Mouse (Mus musculus) kidney, postnatal 0 days (tissue): ENCODE data around the gene Prrt4. TPM values are rescaled to one million over a fixed set of nuclear protein-coding genes. Genes with fewer than 3 reads are reported as not detected.

ENCODE experiments used
- ATAC-seq: fragments of 200-750 bp; cut with Nextera tagmentation; replicated peaks from 2 replicates; pipeline ENCODE4 v1.8.0; 2017; ENCODE audit warnings: low read depth, moderate number of reproducible peaks, moderate TSS enrichment, moderate library complexity; ENCODE audit not compliant: low FRiP score
- DNase-seq: peaks from one replicate; pipeline ENCODE4 v3.0.0-alpha.2; 2016; ENCODE audit warnings: low spot score
- H3K27ac ChIP-seq: fragments of 300-500 bp; sonication (generic); 2 replicates; pipeline ENCODE4 v1.5.1; 2014; ENCODE audit warnings: mild to moderate bottlenecking
- H3K27me3 ChIP-seq: fragments of 300-500 bp; sonication (generic); 2 replicates; pipeline ENCODE4 v1.6.1; 2014; ENCODE audit warnings: low read length, mixed read lengths; ENCODE audit not compliant: insufficient read depth
- H3K36me3 ChIP-seq: fragments of 300-500 bp; sonication (generic); 2 replicates; pipeline ENCODE4 v1.6.1; 2014; ENCODE audit warnings: low read length, mixed read lengths; ENCODE audit not compliant: insufficient read depth
- H3K4me1 ChIP-seq: fragments of 300-500 bp; sonication (generic); replicated peaks from 2 replicates; pipeline ENCODE4 v1.6.1; 2014; ENCODE audit warnings: antibody characterized with exemption, low read length, mixed read lengths; ENCODE audit not compliant: insufficient read depth
- H3K4me2 ChIP-seq: fragments of 300-500 bp; sonication (generic); 2 replicates; pipeline ENCODE4 v1.6.1; 2014; ENCODE audit warnings: mild to moderate bottlenecking, low read length, moderate library complexity, mixed read lengths
- H3K4me3 ChIP-seq: fragments of 300-500 bp; sonication (generic); replicated peaks from 2 replicates; pipeline ENCODE4 v1.5.1; 2014; ENCODE audit warnings: low read depth, low read length
- H3K9ac ChIP-seq: fragments of 300-500 bp; sonication (generic); 2 replicates; pipeline ENCODE4 v1.6.1; 2014; ENCODE audit warnings: low read depth, low read length
- H3K9me3 ChIP-seq: fragments of 300-500 bp; sonication (generic); replicated peaks from 2 replicates; pipeline ENCODE4 v1.6.1; 2016; ENCODE audit warnings: low read length, inconsistent platforms, mixed read lengths
- CTCF ChIP-seq: IDR thresholded peaks from 2 replicates; pipeline ENCODE4 v1.5.1; 2016; ENCODE audit warnings: antibody characterized with exemption, low read depth, mild to moderate bottlenecking, moderate library complexity
- WGBS: fragments of 180-500 bp; shearing (Covaris S2); extraction: QIAGEN DNeasy Blood & Tissue Kit; methylation state at CpG from one replicate; pipeline ENCODE4 v1.1.7; 2014; 5-methylcytosine and 5-hydroxymethylcytosine counted together
- microRNA-seq: library from miRNA; unstranded; fragments of <30 nt; microRNA quantifications from one replicate; pipeline ENCODE4, GENCODE M21; 2016
- polyA plus RNA-seq: library from polyadenylated mRNA; unstranded; fragments of >200 nt; fragmentation: Nextera tagmentation; extraction: Ambion mirVana; gene quantifications from 2 replicates; pipeline ENCODE4 v1.2.1, GENCODE M21; 2015

Prrt4 gene
- polyA plus RNA-seq, 1 experiment from 2014 or later: 0.76 TPM

- Histone ChIP-seq H3K36me3 (peaks cover 41% of the 10 kb centered on the region), H3K9me3 (no peaks in the 10 kb centered on the region), H3K27ac (no peak overlapping the region), H3K9ac (no peak overlapping the region), H3K4me2 (no peak overlapping the region), H3K4me3 (no peak overlapping the region), H3K4me1 (no peaks in the 10 kb centered on the region), H3K27me3 (no peaks in the 10 kb centered on the region)
- ATAC-seq (0 out of 2 replicates have a peak, but pooled peaks have one; percentile 33), DNase-seq (peak; percentile 72)
- 60% methylated on average over 7 of the region's 7 CpGs for WGBS
- TF ChIP-seq CTCF: no peak
These were observed 52.4 kb downstream of the Prrt4 start for GRCm38 (mm10) chr6:29126878-29127426.

- H3K27me3 ChIP-seq: no peaks in the 10 kb centered on the region
- no peak for ATAC-seq
- no peak for TF ChIP-seq CTCF
- no peak overlapping the region for H3K4me3 ChIP-seq
- 89% methylated on average over 13 of the region's 13 CpGs for WGBS
- no peak overlapping the region for H3K27ac ChIP-seq
- H3K9me3 ChIP-seq: no peaks in the 10 kb centered on the region
- H3K4me1 ChIP-seq: no peaks in the 10 kb centered on the region
- DNase-seq: no peak
- H3K36me3 ChIP-seq: peaks cover 6% of the 10 kb centered on the region; the same call in 1 of the 2 replicates
- no peak overlapping the region for H3K9ac ChIP-seq
- H3K4me2 ChIP-seq: no peak overlapping the region
These were observed 59.4 kb downstream of the Prrt4 start for GRCm38 (mm10) chr6:29119990-29120389.

Small RNAs within 50 kb of the gene (microRNA-seq; reads per million reads assigned to microRNA genes)
- gene Gm24303: not detected

Other genes starting within 250 kb of the Prrt4 start
- not detected in 2 replicates for gene Lep, start 119.4 kb downstream of the Prrt4 start, polyA plus RNA-seq
- gene Rbm28, start 14.6 kb downstream of the Prrt4 start, polyA plus RNA-seq: 26.6 and 30.9 TPM in 2 replicates
- gene Impdh1, start 36.8 kb upstream of the Prrt4 start, polyA plus RNA-seq: 26.3 and 28.0 TPM in 2 replicates
- 32.8 and 34.2 TPM in 2 replicates for gene Hilpda, start 92.9 kb upstream of the Prrt4 start, polyA plus RNA-seq
- gene Fam71f2, start 100.0 kb upstream of the Prrt4 start, polyA plus RNA-seq: 0.29 and 0.60 TPM in 2 replicates
- not detected in 2 replicates for gene Fam71f1, start 139.6 kb upstream of the Prrt4 start, polyA plus RNA-seq
- 271 and 306 TPM in 2 replicates for gene Calu, start 168.5 kb upstream of the Prrt4 start, polyA plus RNA-seq
- 0.26 and 0.47 TPM in 2 replicates for gene Opn1sw, start 208.9 kb upstream of the Prrt4 start, polyA plus RNA-seq
- gene Ccdc136, start 216.7 kb upstream of the Prrt4 start, polyA plus RNA-seq: 12.1 and 13.8 TPM in 2 replicates